Mouse (Mus musculus) right cerebral cortex, postnatal 4 days (tissue): ENCODE results near the gene Pax3.

ENCODE experiments used
- DNase-seq: peaks from one replicate; pipeline ENCODE4 v3.0.0-alpha.2; 2022

The Pax3 gene

DNA sequence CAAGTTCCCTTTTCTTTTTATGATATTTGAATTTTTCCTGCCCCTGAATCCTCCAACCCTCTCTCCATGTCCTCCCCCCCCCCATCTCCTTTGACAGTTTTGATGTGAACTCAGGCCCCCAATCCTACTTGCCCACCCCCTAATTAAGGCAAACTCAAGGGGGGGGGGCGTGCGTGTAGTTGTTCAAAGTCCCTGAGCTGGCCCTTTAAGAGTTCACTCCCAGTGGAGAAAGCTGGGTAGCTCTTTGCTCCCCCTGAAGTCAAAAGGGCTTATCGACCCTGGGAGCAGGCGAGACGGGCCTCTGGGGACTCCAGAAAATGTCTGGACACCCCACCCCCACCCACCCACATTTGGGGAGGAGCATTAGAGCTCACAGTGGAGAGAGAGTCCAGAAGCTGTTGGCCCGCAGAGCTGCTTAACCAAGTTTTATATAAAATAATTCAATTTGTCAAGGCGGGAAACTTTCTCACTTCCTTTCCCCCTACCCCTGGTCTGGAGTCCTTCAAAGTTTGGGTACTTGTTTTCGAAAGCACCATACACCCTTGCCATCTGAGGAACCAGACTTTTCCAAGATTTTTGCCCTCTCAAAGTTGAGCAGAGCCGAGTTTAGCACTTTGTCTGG is 1.5 kb upstream of the Pax3 start:
- DNase-seq: no peak

DNA sequence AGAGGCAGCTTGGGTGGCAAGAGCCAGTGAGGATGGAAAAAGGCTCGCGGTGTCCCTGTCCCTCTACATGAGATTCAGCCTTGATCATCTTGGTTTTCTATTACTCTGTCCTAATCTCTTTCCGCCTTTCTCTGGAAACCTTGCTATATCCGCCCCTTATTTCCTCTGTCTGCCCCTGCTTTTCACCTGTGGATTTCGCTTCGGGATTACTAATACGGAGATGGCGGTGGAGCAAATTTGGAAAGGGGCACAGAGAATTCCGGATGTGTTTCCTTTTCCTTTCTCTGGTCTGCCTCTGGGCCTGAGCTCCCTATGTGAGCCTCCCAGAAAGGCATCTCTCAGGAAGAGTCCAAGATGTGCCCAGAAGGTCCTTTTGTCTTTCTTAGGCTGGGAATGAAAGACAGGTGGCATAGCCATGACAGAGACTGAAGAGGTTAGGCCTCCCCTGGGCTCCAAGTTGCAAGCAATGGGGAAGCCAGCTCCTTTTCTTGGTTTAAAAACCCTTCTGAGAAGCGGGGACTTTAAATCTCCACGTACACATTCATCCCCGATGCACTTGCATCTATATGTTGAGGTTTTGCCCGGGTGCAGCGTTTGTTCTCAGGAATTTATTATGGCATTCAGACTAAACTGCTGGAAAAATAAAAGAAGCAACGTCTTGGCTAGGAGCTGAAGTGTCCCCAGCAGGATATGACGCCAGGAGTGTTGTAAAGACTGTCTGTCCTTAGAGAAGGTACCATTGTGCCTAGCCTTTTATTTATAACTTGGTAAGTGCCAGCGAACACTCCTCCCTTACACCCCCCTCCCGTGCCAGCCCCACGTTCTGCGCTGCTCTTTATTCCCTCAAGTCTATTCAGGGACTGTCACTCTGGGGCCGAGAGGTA is 659 bp upstream of the Pax3 start:
- DNase-seq: no peak

DNA sequence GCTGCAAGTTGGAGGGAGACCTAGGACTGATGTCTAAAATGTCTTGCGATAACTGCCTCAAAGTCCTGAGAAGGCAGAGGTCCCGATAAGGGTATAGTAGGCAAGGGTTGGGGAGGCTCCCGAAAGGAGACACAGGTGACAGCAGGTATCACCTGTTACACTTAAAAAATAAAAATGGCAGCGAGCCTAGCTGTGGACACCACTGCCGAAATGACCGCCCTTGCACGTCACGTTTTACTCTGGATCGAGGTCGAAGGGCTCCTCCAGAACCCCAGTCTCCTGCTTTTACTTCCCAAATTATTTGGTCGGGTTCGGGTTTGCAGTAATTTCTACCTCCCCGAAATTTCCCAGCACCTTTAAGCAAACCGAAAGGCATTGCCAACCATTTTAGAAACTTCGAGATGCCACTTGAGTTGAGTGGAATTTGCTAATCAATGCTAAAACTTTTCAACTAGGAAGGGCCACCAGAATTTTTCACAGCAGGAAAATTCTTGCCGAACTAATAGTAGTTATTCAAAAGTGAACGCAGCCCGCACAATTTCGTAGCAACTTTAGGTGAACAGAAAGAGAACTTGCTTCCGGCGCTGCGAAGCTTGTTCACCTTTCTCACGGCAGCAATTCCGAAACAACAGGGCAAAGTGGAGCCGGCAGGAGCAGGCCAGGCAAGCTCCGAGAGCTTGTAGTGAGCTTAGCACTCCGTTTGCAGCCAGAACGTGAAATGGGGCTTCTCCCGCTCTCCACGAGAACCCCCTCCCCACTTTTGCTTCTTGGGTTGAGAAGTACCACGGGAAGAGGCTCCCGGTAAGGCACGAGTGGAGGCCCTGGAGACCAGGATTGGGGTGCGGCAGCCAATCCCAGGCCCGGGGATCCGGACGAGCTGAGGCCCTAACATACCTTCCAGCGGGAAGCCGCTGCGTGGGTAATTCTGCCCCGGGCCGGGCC is 892 bp downstream of the Pax3 start:
- DNase-seq: no peak

DNA sequence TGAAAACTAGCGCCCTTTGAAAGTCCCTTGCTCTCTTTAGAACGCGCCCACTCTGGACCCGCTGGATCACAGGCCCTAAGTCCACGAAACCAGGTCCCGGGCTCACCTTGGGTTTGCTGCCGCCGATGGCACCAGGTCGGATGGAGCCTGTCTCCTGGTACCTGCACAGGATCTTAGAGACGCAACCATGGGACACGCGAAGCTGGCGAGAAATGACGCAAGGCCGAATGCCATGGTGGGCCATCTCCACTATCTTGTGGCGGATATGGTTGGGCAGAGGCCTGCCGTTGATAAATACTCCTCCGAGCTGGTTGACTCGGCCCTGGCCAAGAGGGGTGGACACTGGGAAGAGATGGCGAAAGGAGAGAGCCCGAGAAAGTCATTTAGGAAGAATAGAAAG is 1.8 kb downstream of the Pax3 start:
- DNase-seq: no peak

DNA sequence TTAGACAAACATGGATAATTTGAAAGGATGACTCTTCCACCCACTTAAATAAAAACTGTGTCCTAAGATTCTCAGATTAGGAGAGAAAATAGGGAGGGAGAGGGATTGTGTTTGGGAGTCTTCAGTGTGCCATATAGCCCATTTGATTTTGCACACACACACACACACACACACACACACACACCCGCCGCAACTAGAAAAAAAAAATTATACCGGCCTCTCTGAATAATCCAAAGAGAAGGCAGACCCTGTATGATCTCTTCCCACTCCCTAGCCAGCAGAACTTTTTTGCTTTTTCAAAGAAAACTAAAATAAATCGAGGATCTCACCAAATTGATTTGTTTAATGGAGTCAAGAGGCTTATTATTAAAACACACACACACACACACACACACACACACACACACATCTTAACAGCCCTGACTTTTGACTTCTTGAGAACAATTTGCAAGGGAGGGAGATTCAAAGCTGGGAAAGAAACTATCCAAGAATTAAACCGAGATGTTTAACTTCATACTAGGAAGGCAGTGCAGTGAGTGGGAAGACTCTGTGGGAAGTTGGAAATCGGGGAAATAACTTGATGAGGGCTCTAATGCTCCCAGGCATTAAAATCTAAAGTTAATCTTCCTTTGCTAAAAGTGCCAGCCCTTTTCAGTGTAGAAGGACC is 2.4 kb downstream of the Pax3 start:
- no peak for DNase-seq

DNA sequence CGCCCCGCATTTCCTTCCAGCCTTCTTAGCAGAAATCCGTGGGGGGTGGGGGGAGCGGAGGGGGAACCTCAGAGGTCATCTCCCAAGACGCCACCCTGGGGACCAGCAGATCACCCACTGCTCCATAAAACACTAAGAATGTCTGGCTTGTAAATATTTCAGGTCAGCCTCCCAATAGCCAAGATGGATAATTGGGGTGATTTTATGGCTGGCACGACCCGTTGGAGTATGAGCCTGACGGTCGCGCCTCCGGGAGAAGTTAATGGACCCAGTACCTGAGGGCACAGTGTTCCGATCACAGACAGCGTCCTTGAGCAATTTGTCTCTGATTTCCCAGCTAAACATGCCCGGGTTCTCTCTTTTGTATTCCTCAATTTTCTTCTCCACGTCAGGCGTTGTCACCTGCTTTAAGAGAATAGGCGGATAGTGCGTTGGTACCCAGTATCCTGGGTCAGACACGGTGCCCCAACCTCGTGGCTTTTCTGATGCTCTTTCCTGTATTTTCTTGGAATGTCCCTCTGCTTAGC is 3.4 kb downstream of the Pax3 start:
- DNase-seq: no peak

DNA sequence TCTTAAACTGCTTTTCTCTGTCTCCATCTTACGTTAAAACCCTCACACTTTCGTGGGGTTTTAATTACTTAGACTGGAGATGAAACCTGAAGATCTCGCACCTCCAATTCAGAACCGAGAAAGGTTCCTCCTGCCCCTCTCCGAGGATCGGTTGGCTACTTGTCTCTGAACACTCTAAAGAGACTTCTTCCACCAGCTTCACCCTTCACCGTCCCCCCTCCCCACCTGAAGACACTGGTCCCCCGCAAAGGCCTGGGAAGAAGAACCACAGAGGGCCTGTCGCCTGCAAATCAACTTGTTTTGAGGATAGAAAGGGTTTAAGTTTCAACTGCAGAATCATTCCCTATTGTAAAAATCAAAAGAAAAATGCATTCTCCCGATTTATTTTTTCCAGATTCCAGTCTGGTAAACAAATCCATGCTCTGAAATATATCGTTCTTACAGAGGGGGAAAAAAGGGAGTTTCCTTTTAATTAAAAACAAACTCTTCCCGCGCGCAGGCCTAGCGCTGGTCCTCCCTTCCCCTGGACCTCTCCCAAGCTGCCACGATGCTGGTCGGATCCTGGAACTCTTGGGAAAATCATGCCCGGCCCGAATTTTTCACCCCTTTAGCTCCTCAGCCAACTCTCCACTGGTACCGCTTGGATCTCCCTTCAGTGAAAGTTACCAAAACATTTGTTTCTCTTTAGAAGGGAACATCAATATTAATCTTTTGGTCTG is 4.0 kb downstream of the Pax3 start:
- no peak for DNase-seq

GRCm38 (mm10) chr1:78192217-78192735 is 4.7 kb downstream of the Pax3 start:
- no peak for DNase-seq

DNA sequence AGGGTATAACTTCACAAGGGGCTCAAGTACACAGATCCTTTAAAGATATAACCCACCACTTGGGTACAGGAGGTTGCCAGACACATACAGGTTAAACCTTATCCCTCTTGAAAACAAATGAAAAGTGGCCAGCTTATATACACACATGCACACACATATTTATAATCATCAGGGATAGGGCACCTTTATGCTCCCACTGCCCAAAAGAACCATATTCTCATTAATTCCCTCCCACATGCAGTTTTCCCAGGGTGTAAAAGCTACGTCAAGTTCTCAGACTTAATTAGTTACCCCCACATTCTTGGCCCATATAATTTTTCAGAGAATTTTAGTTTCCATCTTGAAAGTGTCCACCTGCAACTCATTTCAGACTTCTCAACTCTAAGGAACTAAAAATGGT is 5.2 kb downstream of the Pax3 start:
- DNase-seq: no peak

DNA sequence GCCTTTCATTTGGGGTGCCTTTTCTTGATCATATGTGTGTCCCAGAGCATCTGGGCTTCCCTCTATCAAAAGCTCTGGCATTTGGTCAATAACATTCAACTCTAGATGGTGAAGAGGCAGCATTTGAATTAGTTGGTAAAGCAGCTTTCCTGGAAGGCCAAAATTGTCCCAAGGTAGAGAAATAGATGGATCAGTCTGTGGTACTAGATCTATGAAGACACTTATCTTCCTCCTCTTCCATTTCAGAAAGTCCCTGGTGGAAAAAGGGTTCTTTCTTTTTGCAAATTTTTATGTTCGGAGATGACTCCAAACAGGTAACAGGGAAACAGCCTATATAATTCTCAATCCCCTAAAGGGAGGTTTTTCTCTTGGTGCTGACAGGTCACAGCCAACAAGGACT is 5.6 kb downstream of the Pax3 start:
- no peak for DNase-seq

GRCm38 (mm10) chr1:78190386-78191111 is 6.4 kb downstream of the Pax3 start:
- no peak for DNase-seq

- no peak for DNase-seq
These were observed 7.2 kb downstream of the Pax3 start for GRCm38 (mm10) chr1:78189501-78190345.

DNA sequence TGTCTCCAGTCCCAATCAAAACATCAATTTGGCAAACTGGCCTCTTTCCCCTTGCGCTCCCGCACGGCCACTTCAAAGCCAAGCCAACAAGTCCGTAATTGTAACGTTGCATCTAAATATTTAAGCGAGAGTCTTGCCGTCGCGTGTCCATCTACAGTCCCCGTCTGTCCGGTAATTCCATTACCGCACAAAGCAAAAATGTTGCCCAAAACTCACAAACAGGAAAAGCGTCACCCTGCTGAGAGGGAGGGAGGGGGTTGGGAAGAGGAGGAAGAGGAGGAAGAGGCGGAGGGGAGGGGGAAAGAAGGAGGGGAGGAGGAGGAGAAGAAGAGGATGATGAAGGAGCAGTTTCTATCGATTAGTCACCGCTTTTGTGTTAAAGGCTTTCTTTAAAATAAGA is 7.9 kb downstream of the Pax3 start:
- no peak for DNase-seq

- DNase-seq: no peak
These were observed 8.6 kb downstream of the Pax3 start for GRCm38 (mm10) chr1:78188299-78188698.

DNA sequence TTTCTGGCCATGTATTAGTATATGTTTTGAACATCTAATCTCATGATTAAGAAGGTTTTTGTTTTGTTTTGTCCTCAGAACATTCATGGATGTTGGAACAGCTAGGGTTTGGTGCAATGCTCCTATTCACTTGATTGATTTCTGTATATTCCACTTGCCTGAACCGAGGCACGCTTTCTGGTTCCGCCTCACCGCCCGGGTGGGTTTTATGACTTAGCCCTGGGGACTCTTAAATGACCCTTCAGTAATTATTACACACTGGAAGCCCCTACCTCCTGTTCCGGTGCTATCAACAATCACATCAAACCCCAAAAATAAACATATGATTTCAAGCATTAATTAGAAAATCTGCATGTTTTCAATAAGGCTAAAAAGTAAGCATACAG is 9.2 kb downstream of the Pax3 start:
- no peak for DNase-seq

DNA sequence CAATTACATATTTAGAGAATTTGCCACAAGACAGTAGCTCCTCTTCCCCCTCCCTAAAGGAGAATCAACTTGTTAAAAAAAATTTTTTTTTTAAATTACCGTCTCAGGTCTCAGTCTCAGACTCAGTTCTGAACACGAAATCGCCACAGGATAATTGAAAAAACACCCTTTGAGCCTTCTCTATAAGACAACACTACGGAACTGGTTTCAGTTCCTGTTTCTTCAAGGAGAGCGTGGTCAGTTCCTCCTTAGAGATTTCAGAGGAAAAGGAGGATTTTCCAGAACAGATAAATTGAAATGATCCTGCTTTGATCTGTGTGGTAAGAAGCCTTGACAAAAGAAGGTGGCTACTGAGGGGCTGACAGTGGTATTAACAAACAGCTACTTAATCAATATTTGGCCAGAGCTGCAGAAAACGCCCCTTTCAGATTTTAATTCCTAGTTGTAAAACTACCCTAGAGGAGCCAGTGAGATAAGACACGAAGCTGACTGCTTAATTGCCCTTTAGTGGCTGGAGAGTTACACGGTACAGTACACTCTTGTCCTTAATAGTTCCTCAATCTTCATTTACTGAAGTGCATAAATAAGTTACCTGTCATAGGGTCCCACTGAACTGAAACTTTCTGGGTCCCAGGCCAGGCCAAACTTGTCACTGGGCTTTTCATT is 9.7 kb downstream of the Pax3 start:
- DNase-seq: no peak

DNA sequence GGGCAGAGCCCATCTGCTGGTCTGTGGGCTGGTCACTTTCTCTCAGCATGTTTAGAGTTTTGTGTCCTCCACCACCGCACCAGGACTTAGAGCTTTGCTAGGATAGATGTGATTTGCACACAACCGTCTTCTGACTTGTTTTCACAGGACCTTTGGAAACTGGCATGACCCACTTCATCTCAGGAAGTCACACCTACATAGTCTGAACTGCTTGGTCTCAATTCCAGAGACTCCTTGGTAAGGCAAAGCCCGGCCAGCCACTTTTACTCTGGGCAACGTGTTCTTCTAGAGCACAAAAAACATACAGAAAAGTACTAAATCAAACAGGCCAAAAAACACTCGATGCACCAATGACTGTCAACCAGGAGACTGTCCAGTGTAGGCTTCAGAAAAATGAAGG is 14.0 kb downstream of the Pax3 start:
- no peak for DNase-seq

DNA sequence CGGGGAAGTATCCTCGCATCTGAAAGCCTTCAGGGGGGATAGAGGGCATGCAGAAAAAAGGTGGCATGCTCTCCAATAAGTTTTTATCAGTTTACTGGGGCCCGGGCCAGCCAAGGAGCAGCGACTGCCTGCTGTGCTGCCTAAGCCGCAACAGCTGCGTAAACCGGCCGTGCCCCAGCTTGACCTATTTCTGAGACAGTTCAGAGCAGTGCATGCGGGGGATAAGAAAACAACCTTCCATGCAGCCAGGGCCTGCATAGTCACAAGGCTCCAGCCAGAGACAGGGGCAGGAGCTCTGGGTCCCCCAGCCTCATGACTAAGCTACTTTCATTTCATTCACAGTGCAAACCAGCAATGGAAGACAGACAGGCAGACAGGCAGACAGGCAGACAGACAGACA is 15.1 kb downstream of the Pax3 start:
- DNase-seq: no peak

GRCm38 (mm10) chr1:78172334-78172733 is 24.6 kb downstream of the Pax3 start:
- DNase-seq: no peak
